Mouse (Mus musculus) lung, postnatal 0 days (tissue): ENCODE measurements at regions not wholly inside any gene's neighbourhood (a gene's known extent, or its start where the extent isn't known, plus 50 kb on each side); places are given as distances from the start of the nearest gene placed in this dataset.
A peak's percentile ranks its signal among the peaks of the same experiment; 100 is the strongest.

Source experiments
- ATAC-seq: fragments of 200-750 bp; cut with Nextera tagmentation; 2 replicates; pipeline ENCODE4 v1.8.0; 2017; ENCODE audit warnings: moderate library complexity
- DNase-seq: peaks from one replicate; pipeline ENCODE4 v3.0.0-alpha.2; 2016; ENCODE audit warnings: low spot score
- H3K27ac ChIP-seq: fragments of 300-500 bp; sonication (generic); 2 replicates; pipeline ENCODE4 v1.5.1; 2014; ENCODE audit warnings: antibody characterized with exemption, mild to moderate bottlenecking, low read length, mixed read lengths
- H3K27me3 ChIP-seq: fragments of 300-500 bp; sonication (generic); replicated peaks from 2 replicates; pipeline ENCODE4 v1.6.1; 2014; ENCODE audit warnings: low read length, mixed read lengths; ENCODE audit not compliant: insufficient read depth
- H3K36me3 ChIP-seq: fragments of 300-500 bp; sonication (generic); 2 replicates; pipeline ENCODE4 v1.6.1; 2014; ENCODE audit warnings: low read length, mixed read lengths; ENCODE audit not compliant: insufficient read depth
- H3K4me1 ChIP-seq: fragments of 300-500 bp; sonication (generic); 2 replicates; pipeline ENCODE4 v1.6.1; 2014; ENCODE audit warnings: antibody characterized with exemption, low read depth, low read length, mixed read lengths; ENCODE audit not compliant: insufficient read depth
- H3K4me2 ChIP-seq: fragments of 300-500 bp; sonication (generic); replicated peaks from 2 replicates; pipeline ENCODE4 v1.6.1; 2014; ENCODE audit warnings: low read depth, mild to moderate bottlenecking, low read length, moderate library complexity, mixed read lengths
- H3K4me3 ChIP-seq: fragments of 300-500 bp; sonication (generic); 2 replicates; pipeline ENCODE4 v1.5.1; 2014; ENCODE audit warnings: low read depth, low read length
- H3K9ac ChIP-seq: fragments of 300-500 bp; sonication (generic); replicated peaks from 2 replicates; pipeline ENCODE4 v1.6.1; 2014; ENCODE audit warnings: low read depth, mild to moderate bottlenecking
- H3K9me3 ChIP-seq: fragments of 300-500 bp; sonication (generic); 2 replicates; pipeline ENCODE4 v1.6.1; 2016; ENCODE audit warnings: low read length, mixed read lengths
- CTCF ChIP-seq: IDR thresholded peaks from 2 replicates; pipeline ENCODE4 v1.5.1; 2016; ENCODE audit warnings: antibody characterized with exemption, mild to moderate bottlenecking
- EP300 ChIP-seq: IDR thresholded peaks from 2 replicates; pipeline ENCODE4 v1.6.1; 2016; ENCODE audit warnings: antibody characterized with exemption, mild to moderate bottlenecking, control low read depth
- WGBS: fragments of 180-500 bp; shearing (Covaris S2); extraction: QIAGEN DNeasy Blood & Tissue Kit; methylation state at CpG from one replicate; pipeline ENCODE4 v1.1.7; 2014; 5-methylcytosine and 5-hydroxymethylcytosine counted together

DNA sequence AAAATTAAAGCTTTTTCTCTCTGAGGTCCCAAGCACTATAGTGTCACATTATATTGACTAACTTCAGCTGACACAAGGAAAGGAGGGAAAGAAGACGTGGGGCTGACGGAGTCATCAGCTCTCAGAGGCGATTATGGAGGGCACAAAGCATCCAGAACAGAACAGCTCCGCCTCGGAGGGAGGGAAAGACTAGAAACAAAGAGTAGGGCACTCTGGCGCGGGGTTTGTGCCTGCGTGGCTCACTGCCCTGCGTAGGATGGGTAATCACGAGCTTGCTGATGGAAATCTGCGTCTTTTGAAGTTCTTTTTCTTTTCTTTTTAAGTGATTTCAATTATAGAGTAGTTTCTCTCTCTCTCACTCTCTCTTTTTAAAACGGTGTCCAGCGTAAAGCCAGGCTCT lies 243.5 kb upstream of the Gm10131 start:
- DNase-seq (no peak), ATAC-seq (no peak)
- TF ChIP-seq EP300 = no peak
- Histone ChIP-seq H3K4me2 (no peak overlapping the region), H3K9ac (no peak overlapping the region), H3K36me3 (no peaks in the 10 kb centered on the region), H3K4me3 (no peak overlapping the region), H3K27me3 (no peaks in the 10 kb centered on the region), H3K27ac (no peak overlapping the region), H3K9me3 (no peaks in the 10 kb centered on the region), H3K4me1 (no peaks in the 10 kb centered on the region)
- 80% methylated on average over 13 of the region's 13 CpGs for WGBS

DNA sequence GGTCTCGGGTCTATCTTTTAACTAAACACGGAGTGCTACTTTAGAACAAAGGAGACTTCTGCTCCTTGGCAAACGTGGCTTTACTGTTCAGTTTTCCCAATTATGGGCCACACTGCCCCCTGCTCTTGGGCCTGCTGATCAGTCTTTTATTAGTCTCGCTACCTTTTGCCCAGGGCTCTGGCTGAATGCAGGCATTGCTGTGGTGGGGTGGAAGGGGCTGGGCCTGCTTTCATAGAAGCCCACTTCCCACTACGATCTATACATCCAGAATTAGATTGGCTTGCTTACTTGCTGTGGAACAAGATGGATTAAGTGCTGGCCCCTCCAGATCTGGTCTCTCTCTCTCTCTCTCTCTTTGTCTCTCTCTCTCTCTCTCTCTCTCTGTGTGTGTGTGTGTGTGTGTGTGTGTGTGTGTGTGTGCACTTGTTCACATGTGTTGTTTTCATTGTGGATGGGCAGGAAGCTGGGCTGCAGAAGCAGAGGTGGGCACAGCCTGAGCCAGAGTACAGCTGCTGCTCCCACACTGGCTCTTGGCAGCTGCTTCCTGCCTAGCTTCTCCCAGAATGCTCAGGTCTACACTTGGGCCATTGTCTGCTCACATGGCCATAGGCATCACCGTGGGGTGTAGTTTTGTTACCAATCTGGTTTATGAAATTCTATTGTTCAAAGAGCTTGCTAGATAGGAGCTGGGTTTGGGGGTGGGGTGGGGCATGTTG lies 241.8 kb upstream of the Gm10131 start:
- H3K9ac ChIP-seq = no peak overlapping the region
- no peaks in the 10 kb centered on the region for H3K9me3 ChIP-seq
- ATAC-seq (peak; percentile 73), DNase-seq (peak; percentile 41)
- TF ChIP-seq EP300 (no peak), CTCF (no peak)
- WGBS = 59% methylated on average over 6 of the region's 6 CpGs
- no peaks in the 10 kb centered on the region for H3K4me1 ChIP-seq
- no peaks in the 10 kb centered on the region for H3K36me3 ChIP-seq
- H3K27me3 ChIP-seq = no peaks in the 10 kb centered on the region
- H3K4me2 ChIP-seq = no peak overlapping the region
- H3K27ac ChIP-seq = no peak overlapping the region
- H3K4me3 ChIP-seq = no peak overlapping the region

- ATAC-seq (no peak), DNase-seq (no peak)
- Histone ChIP-seq H3K4me3 (no peak overlapping the region), H3K9ac (no peak overlapping the region), H3K9me3 (no peaks in the 10 kb centered on the region), H3K27ac (no peak overlapping the region), H3K4me1 (no peaks in the 10 kb centered on the region), H3K4me2 (no peak overlapping the region), H3K36me3 (no peaks in the 10 kb centered on the region), H3K27me3 (no peaks in the 10 kb centered on the region)
- WGBS = 80% methylated on average over 4 of the region's 4 CpGs
- TF ChIP-seq CTCF = no peak
- TF ChIP-seq EP300 = no peak
These were observed 223.3 kb upstream of the Gm10131 start for GRCm38 (mm10) chr8:34334851-34335250.

DNA sequence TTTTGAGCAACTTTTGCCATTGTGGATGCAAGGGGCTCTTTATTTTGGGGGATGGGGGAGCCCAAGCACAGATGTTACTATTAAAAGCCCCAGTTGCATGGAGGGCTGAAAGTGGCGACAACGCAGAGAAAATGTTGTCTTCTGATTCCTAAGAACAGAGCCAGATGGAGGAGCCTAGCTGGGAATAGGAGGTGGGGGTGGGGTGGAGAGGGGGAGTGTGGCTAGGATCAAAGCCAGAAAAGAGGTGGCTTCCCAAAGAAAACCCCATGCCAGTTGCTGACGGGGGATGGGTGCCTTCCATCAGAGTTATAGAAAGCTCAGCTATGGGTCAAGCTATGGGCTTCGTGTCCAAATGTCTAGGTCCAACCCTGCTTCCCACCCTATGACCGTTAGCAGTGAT lies 220.1 kb upstream of the Gm10131 start:
- WGBS = 49% methylated on average over 5 of the region's 5 CpGs
- no peak for DNase-seq
- Histone ChIP-seq H3K36me3 (no peaks in the 10 kb centered on the region), H3K4me2 (no peak overlapping the region), H3K27ac (no peak overlapping the region), H3K9me3 (no peaks in the 10 kb centered on the region), H3K4me1 (no peaks in the 10 kb centered on the region), H3K27me3 (no peaks in the 10 kb centered on the region), H3K4me3 (no peak overlapping the region), H3K9ac (no peak overlapping the region)
- no peak for TF ChIP-seq EP300
- TF ChIP-seq CTCF = no peak
- no peak for ATAC-seq

GRCm38 (mm10) chr8:34326614-34326965 lies 215.1 kb upstream of the Gm10131 start:
- Histone ChIP-seq H3K27me3 (no peaks in the 10 kb centered on the region), H3K9me3 (no peaks in the 10 kb centered on the region), H3K36me3 (no peaks in the 10 kb centered on the region), H3K4me1 (no peaks in the 10 kb centered on the region), H3K27ac (no peak overlapping the region), H3K4me3 (no peak overlapping the region), H3K9ac (no peak overlapping the region), H3K4me2 (peak overlapping the region; percentile 25; the same call in 1 of the 2 replicates)
- ATAC-seq = no peak
- 15% methylated on average over 15 of the region's 15 CpGs for WGBS
- DNase-seq = no peak
- TF ChIP-seq EP300 = no peak
- TF ChIP-seq CTCF = no peak

GRCm38 (mm10) chr8:34325841-34326613 lies 214.5 kb upstream of the Gm10131 start:
- 0 out of 2 replicates have a peak, but pooled peaks have one; percentile 14 for ATAC-seq

More at GRCm38 (mm10) chr8:34325841-34326613, 214.5 kb upstream of the Gm10131 start:
- no peak for DNase-seq
- no peak overlapping the region for H3K27ac ChIP-seq
- no peaks in the 10 kb centered on the region for H3K9me3 ChIP-seq
- no peak overlapping the region for H3K9ac ChIP-seq
- no peak overlapping the region for H3K4me3 ChIP-seq
- WGBS = 4% methylated on average over 13 of the region's 17 CpGs
- H3K36me3 ChIP-seq = no peaks in the 10 kb centered on the region
- H3K27me3 ChIP-seq = no peaks in the 10 kb centered on the region
- TF ChIP-seq CTCF (no peak), EP300 (no peak)
- no peaks in the 10 kb centered on the region for H3K4me1 ChIP-seq
- peak overlapping the region; percentile 25 for H3K4me2 ChIP-seq
